Mouse (Mus musculus) cortical plate, adult 2 months (tissue): ENCODE measurements around the gene Magi3. TPM values are rescaled to one million over a fixed set of nuclear protein-coding genes. Genes with fewer than 3 reads are reported as not detected.

Experiments used
- H3K27ac ChIP-seq: fragments of 200-500 bp; 2 replicates; pipeline ENCODE4 v1.5.1; 2012; ENCODE audit warnings: low read length, control low read depth, inconsistent platforms; ENCODE audit not compliant: insufficient read depth
- H3K4me1 ChIP-seq: fragments of 200-500 bp; 2 replicates; pipeline ENCODE4 v1.6.1; 2011; ENCODE audit warnings: low read length; ENCODE audit not compliant: control insufficient read depth, insufficient read depth
- H3K4me3 ChIP-seq: fragments of 200-500 bp; 2 replicates; pipeline ENCODE4 v1.5.1; 2011; ENCODE audit warnings: mild to moderate bottlenecking, low read length, control low read depth; ENCODE audit not compliant: insufficient read depth
- CTCF ChIP-seq: fragments of 200-500 bp; IDR thresholded peaks from 2 replicates; pipeline ENCODE4 v1.5.1; 2011; ENCODE audit warnings: mild to moderate bottlenecking, control low read depth, low read length; ENCODE audit not compliant: insufficient read depth; ENCODE audit errors: extremely low read depth
- POLR2A ChIP-seq: fragments of 200-500 bp; IDR thresholded peaks from 2 replicates; pipeline ENCODE4 v1.6.1; 2011; ENCODE audit warnings: mild to moderate bottlenecking, low read length, control low read depth; ENCODE audit not compliant: insufficient read depth; ENCODE audit errors: extremely low read depth
- polyA plus RNA-seq: library from polyadenylated mRNA; depleted of rRNA; stranded (reverse); fragments of >200 nt; gene quantifications from 2 replicates; pipeline ENCODE4 v1.2.3, GENCODE M21; 2012

The Magi3 gene
- polyA plus RNA-seq, 1 experiment: 21.2 TPM

DNA sequence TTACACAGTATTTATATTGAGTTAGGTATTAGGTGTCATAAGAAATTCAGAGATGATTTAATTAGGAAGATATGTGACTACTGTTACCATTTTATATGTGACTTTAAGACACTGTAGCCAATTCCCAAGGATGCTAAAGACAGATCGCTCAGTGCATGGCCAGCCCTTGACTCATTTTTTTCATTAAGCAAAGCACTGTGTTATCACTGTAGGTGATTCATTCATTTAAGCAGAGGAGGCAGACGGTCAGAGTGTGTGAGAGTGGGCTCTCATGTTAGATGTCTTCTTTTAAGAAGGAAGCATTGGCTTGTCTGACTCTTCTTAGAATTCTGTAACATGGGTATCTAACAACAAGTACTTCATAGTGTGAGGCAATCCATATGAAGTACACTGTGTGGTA is 19.6 kb upstream of the Magi3 start:
- Histone ChIP-seq H3K4me1 (no peaks in the 10 kb centered on the region), H3K27ac (no peak overlapping the region), H3K4me3 (no peak overlapping the region)
- TF ChIP-seq CTCF (no peak), POLR2A (no peak)

GRCm38 (mm10) chr3:104239376-104239775 is 19.2 kb upstream of the Magi3 start:
- Histone ChIP-seq H3K4me3 (no peak overlapping the region), H3K27ac (no peak overlapping the region)
- TF ChIP-seq POLR2A (no peak), CTCF (no peak)

DNA sequence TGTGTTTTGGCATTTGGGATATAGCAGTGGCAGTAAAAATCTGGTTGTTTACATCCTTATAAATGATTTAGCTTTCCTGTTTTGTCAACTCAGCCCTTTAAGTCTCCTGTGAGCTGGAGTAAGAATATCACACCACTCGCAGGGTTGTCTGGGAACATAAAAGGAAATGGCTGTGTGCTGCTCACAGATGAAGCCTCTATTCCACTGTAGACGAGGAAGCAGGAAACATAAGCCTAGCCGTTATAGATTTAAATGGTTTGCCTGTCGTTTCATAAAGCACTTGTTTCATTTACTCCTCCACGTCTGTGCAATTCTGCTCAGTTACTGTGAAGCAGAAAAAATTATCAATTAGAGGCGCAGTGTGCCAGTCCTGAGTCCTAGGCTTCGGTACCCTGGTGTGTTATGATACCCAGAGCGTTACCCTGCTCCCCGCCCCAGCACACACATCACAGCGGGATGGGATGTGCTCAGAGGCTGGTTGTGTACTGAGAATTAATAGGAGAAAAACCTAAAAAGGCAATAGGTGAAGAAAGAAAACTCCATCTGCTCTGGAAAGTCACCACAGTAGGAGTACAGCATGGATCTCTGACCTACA is 17.8 kb upstream of the Magi3 start:
- TF ChIP-seq CTCF: no peak
- TF ChIP-seq POLR2A: no peak

More at GRCm38 (mm10) chr3:104239376-104239775, 19.2 kb upstream of the Magi3 start:
- H3K4me1 ChIP-seq: no peaks in the 10 kb centered on the region

GRCm38 (mm10) chr3:104236029-104236428 is 15.9 kb upstream of the Magi3 start:
- Histone ChIP-seq H3K27ac (no peak overlapping the region), H3K4me3 (no peak overlapping the region), H3K4me1 (no peaks in the 10 kb centered on the region)
- TF ChIP-seq CTCF (no peak), POLR2A (no peak)

More for the DNA sequence above, 17.8 kb upstream of the Magi3 start:
- H3K4me3 ChIP-seq: no peak overlapping the region
- no peak overlapping the region for H3K27ac ChIP-seq
- H3K4me1 ChIP-seq: no peaks in the 10 kb centered on the region

- H3K4me1 ChIP-seq: no peaks in the 10 kb centered on the region
- no peak overlapping the region for H3K4me3 ChIP-seq
- TF ChIP-seq POLR2A: no peak
- TF ChIP-seq CTCF: no peak
- no peak overlapping the region for H3K27ac ChIP-seq
Observed at GRCm38 (mm10) chr3:104235099-104235498, 14.9 kb upstream of the Magi3 start.

- Histone ChIP-seq H3K27ac (no peak overlapping the region), H3K4me1 (no peaks in the 10 kb centered on the region), H3K4me3 (no peak overlapping the region)
- no peak for TF ChIP-seq POLR2A
- no peak for TF ChIP-seq CTCF
Observed at GRCm38 (mm10) chr3:104233366-104234312, 13.5 kb upstream of the Magi3 start.

DNA sequence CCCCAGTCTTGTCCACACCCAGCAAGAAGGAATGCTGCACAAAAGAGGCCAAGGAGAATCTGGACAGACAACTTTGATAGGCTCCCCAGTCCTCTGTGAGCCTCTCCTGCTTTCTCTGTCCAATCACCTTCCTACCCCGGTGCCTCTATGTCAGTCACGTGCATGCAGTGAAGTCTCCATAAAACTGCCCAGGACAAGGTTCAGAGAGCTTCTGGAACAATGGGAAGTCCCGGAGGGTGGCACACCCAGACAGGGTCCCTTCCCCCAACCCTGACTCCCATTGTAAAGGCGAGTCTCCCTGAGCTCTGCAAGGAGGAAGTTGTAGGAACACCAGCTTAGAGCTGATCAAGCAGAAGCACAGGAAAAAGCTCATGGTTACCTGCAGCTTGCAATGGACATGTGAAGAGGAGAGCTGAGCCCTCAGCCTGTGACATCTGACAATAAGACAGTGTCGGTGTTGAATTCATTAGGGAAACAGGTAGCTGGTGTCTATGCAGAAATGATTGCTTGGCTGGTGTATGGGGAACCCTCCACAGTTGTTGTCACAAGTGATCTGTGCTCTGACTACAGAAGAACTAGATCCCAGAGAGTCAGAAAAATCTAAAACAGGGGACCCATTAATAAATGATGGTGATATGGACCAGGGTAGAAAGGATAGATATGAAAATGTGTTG is 7.4 kb upstream of the Magi3 start:
- TF ChIP-seq POLR2A (no peak), CTCF (no peak)
- H3K4me3 ChIP-seq: no peak overlapping the region
- no peak overlapping the region for H3K27ac ChIP-seq
- no peaks in the 10 kb centered on the region for H3K4me1 ChIP-seq

- no peak for TF ChIP-seq POLR2A
- H3K4me1 ChIP-seq: no peaks in the 10 kb centered on the region
- no peak overlapping the region for H3K27ac ChIP-seq
Observed at GRCm38 (mm10) chr3:104226731-104227130, 6.6 kb upstream of the Magi3 start.

DNA sequence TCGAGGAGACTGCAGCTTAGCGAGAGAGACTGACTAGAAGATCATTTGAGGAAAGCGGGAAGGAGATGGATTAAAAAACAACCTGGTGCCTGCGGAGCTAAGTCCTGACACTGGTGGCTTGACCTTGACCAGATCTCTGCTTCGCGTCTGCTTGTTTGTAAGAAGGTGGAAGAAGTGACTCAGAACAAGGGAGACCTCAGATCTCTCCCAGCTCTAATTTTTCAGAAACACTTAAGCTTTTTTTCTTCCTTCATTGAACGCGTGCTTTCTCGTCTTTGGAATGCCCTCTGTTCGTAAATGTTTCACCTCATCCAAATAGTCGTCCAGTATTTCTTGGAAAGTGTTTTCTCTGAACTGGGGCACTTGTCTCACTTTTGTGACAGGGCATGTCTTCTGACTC is 982 bp upstream of the Magi3 start:
- peaks cover 3% of the 10 kb centered on the region; the same call in 1 of the 2 replicates for H3K4me1 ChIP-seq
- H3K27ac ChIP-seq: no peak overlapping the region
- H3K4me3 ChIP-seq: peak overlapping the region; percentile 89
- TF ChIP-seq CTCF (no peak), POLR2A (no peak)

More at GRCm38 (mm10) chr3:104226731-104227130, 6.6 kb upstream of the Magi3 start:
- H3K4me3 ChIP-seq: no peak overlapping the region
